Mouse (Mus musculus) retina, adult 2 months (tissue): Measurements from ENCODE around the gene Fbxo22.
"Not testable (repeated sequence)": the region's sequence is repeated elsewhere in the genome, so short reads cannot be mapped to it uniquely, and the experiment has no call there.

Source experiments
- DNase-seq: peaks from one replicate; pipeline ENCODE4 v3.0.0-alpha.2; 2012; ENCODE audit warnings: low read depth, low spot score

Gene Fbxo22

DNA sequence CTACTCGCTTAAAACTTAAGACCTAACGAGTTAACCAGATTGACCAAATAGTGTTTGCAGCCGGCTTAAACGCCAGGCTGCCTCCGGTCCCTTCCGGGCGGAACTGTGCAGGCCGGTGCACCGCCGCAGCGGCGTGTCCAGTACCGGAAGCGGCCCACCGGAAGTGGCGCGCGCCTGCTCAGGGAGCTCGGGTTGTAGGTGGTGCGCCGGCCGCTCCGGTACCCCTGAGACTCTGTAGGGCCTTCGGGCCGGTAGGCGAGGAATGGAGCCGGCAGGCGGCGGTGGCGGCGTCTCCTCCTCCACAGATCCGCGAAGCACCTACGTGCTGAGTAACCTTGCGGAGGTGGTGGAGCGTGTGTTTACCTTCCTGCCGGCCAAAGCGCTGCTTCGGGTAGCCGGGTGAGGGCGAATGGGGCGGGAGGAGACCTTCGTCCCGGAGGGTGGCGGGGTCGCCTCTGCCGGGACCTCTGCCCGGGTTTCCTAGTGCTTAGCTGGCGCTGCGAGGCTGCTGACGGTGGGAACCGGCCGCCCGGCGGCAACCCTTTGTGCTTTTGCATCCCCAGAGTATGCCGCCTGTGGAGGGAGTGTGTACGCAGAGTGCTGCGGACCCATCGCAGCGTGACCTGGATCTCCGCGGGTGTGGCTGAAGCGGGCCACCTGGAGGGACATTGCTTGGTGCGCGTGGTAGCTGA lies at the start of gene Fbxo22:
Gene Fbxo22, plus strand, starts transcription at position 136 of the 692 bp plus-strand sequence.
- DNase-seq, result peak; percentile 75

- no peak for DNase-seq
Observed at GRCm38 (mm10) chr9:55170655-55171412, 37.9 kb upstream of the Fbxo22 start.

- DNase-seq, result no peak
Observed at GRCm38 (mm10) chr9:55172195-55172685, 36.5 kb upstream of the Fbxo22 start.

DNA sequence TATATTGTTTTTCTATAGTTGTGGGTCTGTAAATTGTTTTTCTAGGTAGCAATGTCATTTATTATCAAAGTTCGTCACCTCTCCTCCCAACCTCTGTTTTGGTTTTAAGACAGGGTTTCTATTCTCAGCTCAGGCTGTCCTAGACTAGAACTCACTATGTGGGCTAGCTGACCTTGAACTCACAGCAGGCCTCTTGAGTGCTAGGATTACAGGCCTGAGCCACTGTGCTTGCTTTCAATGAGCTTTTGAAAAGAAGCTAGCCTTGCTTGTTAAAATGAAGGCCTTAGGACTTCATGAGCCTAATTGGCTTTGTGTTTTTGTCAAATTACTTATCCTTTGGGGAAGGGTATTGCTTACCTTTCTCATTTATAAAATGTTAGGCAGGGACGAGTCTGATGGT lies 34.5 kb upstream of the Fbxo22 start:
- DNase-seq, result no peak

- DNase-seq, result no peak
Observed at GRCm38 (mm10) chr9:55195876-55196275, 12.8 kb upstream of the Fbxo22 start.

- DNase-seq, result no peak
Observed at GRCm38 (mm10) chr9:55198260-55198659, 10.5 kb upstream of the Fbxo22 start.

- DNase-seq, result peak; percentile 26
Observed at GRCm38 (mm10) chr9:55199348-55199747, 9.4 kb upstream of the Fbxo22 start.

DNA sequence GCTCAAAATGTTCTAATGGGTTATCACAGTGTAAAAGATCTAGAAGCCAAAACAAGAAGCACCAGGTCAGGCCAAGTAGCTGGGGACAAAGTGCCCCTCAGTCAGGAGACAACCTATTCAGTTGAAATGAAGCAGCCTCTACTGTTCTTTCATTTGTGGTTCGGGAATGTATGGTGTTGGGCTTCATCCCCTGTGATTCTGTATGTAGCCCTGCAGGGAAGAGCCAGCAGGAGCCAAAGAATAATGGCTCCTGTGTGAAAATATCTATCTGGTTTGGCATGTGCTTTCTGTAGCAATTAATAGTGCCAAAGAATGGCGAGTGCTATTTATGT lies 301 bp upstream of the Fbxo22 start:
- no peak for DNase-seq

DNA sequence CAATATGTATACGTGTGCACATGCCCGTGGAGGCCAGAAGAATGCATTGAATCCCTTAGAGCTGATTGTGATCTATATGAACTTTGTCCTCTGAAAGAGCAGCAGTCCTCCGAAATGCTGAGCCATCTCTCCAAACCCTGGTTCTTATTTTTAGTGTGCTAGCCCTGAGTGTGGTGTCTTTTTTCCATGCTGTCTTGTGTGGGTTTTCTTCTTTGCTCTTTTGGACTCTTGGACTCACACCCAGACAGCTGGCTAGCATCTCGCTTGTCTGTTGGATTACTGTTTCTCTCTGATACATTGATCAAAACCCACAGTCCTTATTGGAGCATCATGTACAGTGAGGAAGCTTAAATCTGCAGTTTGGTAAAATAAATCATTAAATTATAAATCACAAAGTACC lies 2.9 kb downstream of the Fbxo22 start:
- DNase-seq, result no peak

DNA sequence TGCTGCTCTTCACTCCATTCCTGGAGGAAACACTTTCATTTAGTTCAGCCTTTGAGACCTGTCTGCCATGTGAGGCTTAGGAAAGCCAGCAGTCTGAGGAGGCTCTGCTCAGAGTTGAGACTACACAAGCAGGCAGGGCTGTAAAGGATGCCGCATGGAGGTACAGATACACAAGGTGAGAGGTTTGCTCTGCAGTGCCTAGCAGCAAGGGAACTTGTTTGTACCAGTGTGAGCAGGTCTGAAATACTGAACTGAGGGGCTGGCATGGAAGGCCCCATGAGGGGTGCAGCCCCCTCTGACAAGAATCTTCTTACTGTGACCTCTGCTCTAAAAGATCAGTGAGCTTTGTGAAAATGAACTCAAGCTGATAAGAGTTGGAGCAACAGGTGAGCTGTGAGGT lies 4.7 kb downstream of the Fbxo22 start:
- DNase-seq, result no peak

GRCm38 (mm10) chr9:55215056-55215455 lies 6.3 kb downstream of the Fbxo22 start:
- no peak for DNase-seq

- DNase-seq, result no peak
Observed at GRCm38 (mm10) chr9:55215648-55216047, 6.9 kb downstream of the Fbxo22 start.

GRCm38 (mm10) chr9:55216078-55216477 lies 7.4 kb downstream of the Fbxo22 start:
- DNase-seq, result no peak

DNA sequence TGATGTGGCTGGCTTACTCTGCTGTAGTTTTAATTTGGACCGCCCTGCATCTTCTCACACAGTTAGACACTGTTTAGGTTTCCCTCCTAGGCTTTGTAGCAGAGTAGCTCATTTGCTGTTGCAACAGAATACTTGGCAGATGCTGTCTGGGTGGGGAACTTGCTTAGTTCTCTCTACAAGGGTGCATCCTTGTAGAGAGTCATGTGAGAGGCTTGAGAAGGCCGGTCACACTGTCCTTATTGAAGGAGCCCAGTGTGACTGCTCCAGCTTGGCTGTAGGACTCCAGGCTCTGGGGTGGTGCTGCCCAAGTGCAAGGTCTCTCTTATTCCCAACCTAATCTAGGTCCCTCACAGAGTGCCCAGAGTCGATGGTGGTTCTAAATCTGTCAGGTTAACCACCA lies 8.7 kb downstream of the Fbxo22 start:
- no peak for DNase-seq

DNA sequence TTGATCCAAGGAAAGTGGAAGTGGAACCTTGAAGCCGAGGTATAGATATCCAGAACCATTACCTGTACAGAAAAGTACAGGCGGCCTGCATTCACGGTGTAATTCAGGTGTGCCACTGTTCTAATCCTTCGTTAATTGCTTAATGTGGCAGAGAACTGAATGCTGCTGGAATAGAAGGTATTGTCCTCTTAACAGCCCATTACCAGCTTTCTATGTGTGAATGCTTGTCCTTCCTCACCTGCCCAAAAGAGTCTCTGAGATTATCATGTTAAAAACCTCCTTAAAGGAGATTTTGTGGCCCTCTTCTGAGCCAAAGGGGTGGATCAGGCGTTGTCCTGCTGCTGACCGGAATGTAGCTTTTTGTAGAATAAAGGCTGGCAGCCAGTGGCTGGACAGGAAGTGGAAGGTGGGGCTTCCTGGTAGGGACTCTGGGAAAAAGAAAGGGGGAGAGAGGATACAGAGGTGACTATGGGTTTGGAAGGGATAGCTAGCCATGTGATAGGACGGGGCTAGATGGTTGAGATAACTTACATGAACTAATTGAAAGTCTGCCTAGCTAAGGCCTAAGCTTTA lies 16.5 kb downstream of the Fbxo22 start:
- DNase-seq, result no peak

DNA sequence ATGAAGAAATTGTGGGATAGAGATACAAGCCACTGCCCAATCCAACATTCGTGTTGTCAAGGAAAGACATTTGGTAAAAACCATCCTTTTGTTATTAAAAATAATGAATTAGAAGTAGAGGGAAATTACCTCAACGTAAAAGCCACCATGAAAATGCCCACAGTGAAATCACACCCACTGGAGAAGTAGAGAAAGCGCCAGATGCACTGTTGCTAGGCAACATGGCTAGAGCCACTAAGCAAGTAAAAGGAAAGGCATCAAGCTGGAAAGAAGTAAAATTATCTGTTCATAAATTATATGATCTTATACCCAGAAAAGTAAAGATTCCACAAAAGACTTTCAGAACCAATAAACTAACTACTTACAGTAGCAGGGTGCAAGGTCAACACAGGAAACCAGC lies 17.5 kb downstream of the Fbxo22 start:
- no peak for DNase-seq

- no peak for DNase-seq
Observed at GRCm38 (mm10) chr9:55228149-55228548, 19.4 kb downstream of the Fbxo22 start.

GRCm38 (mm10) chr9:55229010-55229409 lies 20.3 kb downstream of the Fbxo22 start:
- DNase-seq, result no peak

DNA sequence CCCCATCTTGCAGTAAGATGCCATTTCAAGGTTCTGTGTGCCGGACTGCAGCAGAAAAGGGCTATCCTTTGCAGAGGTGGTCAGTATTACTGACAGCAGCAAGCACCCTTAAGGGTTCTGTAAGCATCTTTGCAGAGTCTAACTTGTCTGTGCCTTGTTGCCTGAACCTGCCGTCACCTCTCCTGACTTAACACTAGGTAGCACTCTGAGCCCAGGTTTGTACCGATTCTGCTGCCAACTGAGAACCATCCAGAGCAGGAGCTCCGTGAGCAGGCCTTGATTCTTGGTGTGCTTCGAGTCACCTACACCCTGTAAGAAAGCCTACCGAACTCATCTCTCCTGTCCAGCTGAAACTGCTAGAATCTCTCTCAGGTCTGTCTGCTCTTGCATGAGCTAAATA lies 22.8 kb downstream of the Fbxo22 start:
- no peak for DNase-seq

- DNase-seq, result no peak
Observed at GRCm38 (mm10) chr9:55232110-55232509, 23.4 kb downstream of the Fbxo22 start.

DNA sequence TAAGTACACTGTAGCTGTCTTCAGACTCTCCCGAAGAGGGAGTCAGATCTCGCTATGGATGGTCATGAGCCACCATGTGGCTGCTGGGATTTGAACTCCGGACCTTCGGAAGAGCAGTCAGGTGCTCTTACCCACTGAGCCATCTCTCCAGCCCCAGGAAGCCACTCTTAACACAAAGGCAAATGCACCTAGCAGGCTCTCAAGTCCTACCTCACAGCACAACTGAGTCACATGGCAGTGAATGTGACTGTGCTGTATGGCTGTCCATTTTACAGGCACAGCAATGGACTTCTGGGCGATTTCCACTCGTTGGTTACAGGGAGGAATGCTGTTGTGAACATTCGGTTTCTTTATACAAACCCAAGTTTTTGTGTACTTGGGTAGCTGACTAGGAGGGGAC lies 23.9 kb downstream of the Fbxo22 start:
- no peak for DNase-seq

DNA sequence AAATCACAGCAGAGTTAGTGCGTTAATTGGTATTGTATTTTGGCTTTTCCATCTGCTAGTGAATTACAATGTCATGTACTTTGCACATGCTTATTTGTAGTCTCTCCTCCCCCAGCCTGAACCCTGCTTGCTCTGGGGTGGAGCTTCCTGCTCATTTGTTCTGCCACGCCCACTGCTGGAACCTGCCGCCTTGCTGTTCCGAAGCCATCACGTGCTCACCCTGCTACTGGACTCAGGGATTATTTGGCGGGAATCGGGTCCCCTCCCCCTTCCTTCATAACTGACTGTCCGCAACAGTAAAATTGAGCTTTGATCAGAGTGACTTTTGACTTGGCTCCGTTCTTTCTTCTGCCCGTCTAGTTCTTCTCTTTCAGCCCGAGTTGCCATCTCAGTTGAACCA lies 24.4 kb downstream of the Fbxo22 start:
- DNase-seq, result not testable (repeated sequence)
